Mouse (Mus musculus) midbrain, embryonic 16.5 days (tissue): Measurements from ENCODE around the gene Cd5l. TPM values are rescaled to one million over a fixed set of nuclear protein-coding genes. Genes with fewer than 3 reads are reported as not detected.

Experiments used
- polyA plus RNA-seq: library from polyadenylated mRNA; unstranded; fragments of >200 nt; fragmentation: Nextera tagmentation; extraction: Ambion mirVana; gene quantifications from 2 replicates; pipeline ENCODE4 v1.2.1, GENCODE M21; 2015

Gene Cd5l
- polyA plus RNA-seq, 1 experiment from 2014 or later, result 0.11 TPM

Other genes starting within 250 kb of the Cd5l start
- 5.6 and 6.9 TPM in 2 replicates for gene Kirrel, start 183.1 kb upstream of the Cd5l start, polyA plus RNA-seq
- 9.3 and 11.9 TPM in 2 replicates for gene Fcrls, start 94.1 kb upstream of the Cd5l start, polyA plus RNA-seq
- gene Fcrl1, start 18.5 kb downstream of the Cd5l start, polyA plus RNA-seq, result 0.13 TPM in 1 of 2 replicates, not detected in the other
- gene Fcrl5, start 77.9 kb downstream of the Cd5l start, polyA plus RNA-seq, result not detected in 2 replicates
- gene Etv3, start 167.5 kb downstream of the Cd5l start, polyA plus RNA-seq, result 9.7 and 11.4 TPM in 2 replicates